Mouse (Mus musculus) embryonic facial prominence, embryonic 11.5 days (tissue): ENCODE data around the gene Col2a1. TPM values are rescaled to one million over a fixed set of nuclear protein-coding genes. Genes with fewer than 3 reads are reported as not detected.

Experiments used
- ATAC-seq: fragments of 200-750 bp; cut with Nextera tagmentation; replicated peaks from 2 replicates; pipeline ENCODE4 v1.8.0; 2017; ENCODE audit warnings: low read depth; ENCODE audit not compliant: insufficient number of reproducible peaks, low FRiP score, low TSS enrichment
- DNase-seq: peaks from one replicate; pipeline ENCODE4 v3.0.0-alpha.2; 2015; ENCODE audit warnings: low spot score
- H3K27ac ChIP-seq: fragments of 300-500 bp; sonication (generic); replicated peaks from 2 replicates; pipeline ENCODE4 v1.5.1; 2014; ENCODE audit warnings: mild to moderate bottlenecking, low read depth, low read length, control low read depth
- H3K27me3 ChIP-seq: fragments of 300-500 bp; sonication (generic); 2 replicates; pipeline ENCODE4 v1.6.1; 2014; ENCODE audit warnings: mild to moderate bottlenecking, low read length, moderate library complexity, mixed read lengths; ENCODE audit not compliant: control insufficient read depth, insufficient read depth
- H3K36me3 ChIP-seq: fragments of 300-500 bp; sonication (generic); replicated peaks from 2 replicates; pipeline ENCODE4 v1.6.1; 2014; ENCODE audit warnings: low read depth, mild to moderate bottlenecking, low read length, moderate library complexity, mixed read lengths; ENCODE audit not compliant: control insufficient read depth, insufficient read depth
- H3K4me1 ChIP-seq: fragments of 300-500 bp; sonication (generic); 2 replicates; pipeline ENCODE4 v1.6.1; 2014; ENCODE audit warnings: low read length, mixed read lengths; ENCODE audit not compliant: control insufficient read depth, insufficient read depth
- H3K4me2 ChIP-seq: fragments of 300-500 bp; sonication (generic); 2 replicates; pipeline ENCODE4 v1.6.1; 2014; ENCODE audit warnings: low read depth, mild to moderate bottlenecking, control low read depth, low read length, moderate library complexity
- H3K4me3 ChIP-seq: fragments of 300-500 bp; sonication (generic); 2 replicates; pipeline ENCODE4 v1.5.1; 2014; ENCODE audit warnings: low read depth, low read length, control low read depth
- H3K9ac ChIP-seq: fragments of 300-500 bp; sonication (generic); replicated peaks from 2 replicates; pipeline ENCODE4 v1.6.1; 2014; ENCODE audit warnings: mild to moderate bottlenecking, control low read depth, low read length
- H3K9me3 ChIP-seq: fragments of 300-500 bp; sonication (generic); replicated peaks from 2 replicates; pipeline ENCODE4 v1.6.1; 2016; ENCODE audit warnings: mild to moderate bottlenecking, low read length, inconsistent platforms, mixed read lengths; ENCODE audit not compliant: control insufficient read depth
- WGBS: fragments of 180-500 bp; shearing (Covaris S2); extraction: QIAGEN DNeasy Blood & Tissue Kit; methylation state at CpG from one replicate; pipeline ENCODE4 v1.1.7; 2014; 5-methylcytosine and 5-hydroxymethylcytosine counted together
- polyA plus RNA-seq: library from polyadenylated mRNA; unstranded; fragments of >200 nt; fragmentation: Nextera tagmentation; extraction: Ambion mirVana; gene quantifications from 2 replicates; pipeline ENCODE4 v1.2.1, GENCODE M21; 2014

Gene Col2a1
- polyA plus RNA-seq, 1 experiment from 2014 or later = 161 TPM

GRCm38 (mm10) chr15:98019047-98019446 lies 14.6 kb upstream of the Col2a1 start:
- no peak overlapping the region for H3K27ac ChIP-seq
- no peak for ATAC-seq
- 77% methylated on average over 3 of the region's 3 CpGs for WGBS
- DNase-seq = no peak
- no peak overlapping the region for H3K4me3 ChIP-seq
- no peak overlapping the region for H3K9ac ChIP-seq
- no peaks in the 10 kb centered on the region for H3K27me3 ChIP-seq
- H3K4me2 ChIP-seq = no peak overlapping the region
- no peaks in the 10 kb centered on the region for H3K4me1 ChIP-seq
- H3K36me3 ChIP-seq = no peaks in the 10 kb centered on the region
- H3K9me3 ChIP-seq = no peaks in the 10 kb centered on the region

GRCm38 (mm10) chr15:98017925-98018324 lies 13.4 kb upstream of the Col2a1 start:
- H3K27ac ChIP-seq = no peak overlapping the region
- no peak overlapping the region for H3K4me3 ChIP-seq
- H3K4me2 ChIP-seq = no peak overlapping the region
- 79% methylated on average over 4 of the region's 4 CpGs for WGBS
- H3K36me3 ChIP-seq = no peaks in the 10 kb centered on the region
- H3K9me3 ChIP-seq = no peaks in the 10 kb centered on the region
- H3K27me3 ChIP-seq = no peaks in the 10 kb centered on the region
- no peak overlapping the region for H3K9ac ChIP-seq
- ATAC-seq (no peak), DNase-seq (no peak)
- H3K4me1 ChIP-seq = no peaks in the 10 kb centered on the region

- DNase-seq (no peak), ATAC-seq (no peak)
These were observed 8.3 kb upstream of the Col2a1 start for GRCm38 (mm10) chr15:98012810-98013209.

GRCm38 (mm10) chr15:98005181-98005580 lies 686 bp upstream of the Col2a1 start:
- ATAC-seq (no peak), DNase-seq (no peak)
- Histone ChIP-seq H3K4me1 (peaks cover 4% of the 10 kb centered on the region), H3K9ac (peak overlapping the region; percentile 74), H3K9me3 (no peaks in the 10 kb centered on the region), H3K4me2 (peak overlapping the region; percentile 75), H3K4me3 (peak overlapping the region; percentile 54), H3K27ac (peak overlapping the region; percentile 44; the same call in 1 of the 2 replicates), H3K27me3 (no peaks in the 10 kb centered on the region; the same call in 1 of the 2 replicates), H3K36me3 (no peaks in the 10 kb centered on the region)
- 4% methylated on average over 11 of the region's 11 CpGs for WGBS

More at GRCm38 (mm10) chr15:98012810-98013209, 8.3 kb upstream of the Col2a1 start:
- no peaks in the 10 kb centered on the region for H3K4me1 ChIP-seq
- no peaks in the 10 kb centered on the region for H3K27me3 ChIP-seq
- H3K4me2 ChIP-seq = no peak overlapping the region
- no peaks in the 10 kb centered on the region for H3K36me3 ChIP-seq
- no peak overlapping the region for H3K9ac ChIP-seq
- H3K4me3 ChIP-seq = no peak overlapping the region
- H3K27ac ChIP-seq = no peak overlapping the region
- WGBS = 67% methylated on average over 6 of the region's 6 CpGs
- H3K9me3 ChIP-seq = no peaks in the 10 kb centered on the region

- under 1% methylated on average over 15 of the region's 19 CpGs for WGBS
- H3K27me3 ChIP-seq = no peaks in the 10 kb centered on the region; the same call in 1 of the 2 replicates
- no peaks in the 10 kb centered on the region for H3K9me3 ChIP-seq
- peaks cover 5% of the 10 kb centered on the region for H3K4me1 ChIP-seq
- H3K27ac ChIP-seq = peak overlapping the region; percentile 81; the same call in 1 of the 2 replicates
- DNase-seq (no peak), ATAC-seq (no peak; the same call in none of the 2 replicates)
- peak overlapping the region; percentile 74 for H3K9ac ChIP-seq
- peak overlapping the region; percentile 54 for H3K4me3 ChIP-seq
- H3K36me3 ChIP-seq = no peaks in the 10 kb centered on the region
- peak overlapping the region; percentile 75 for H3K4me2 ChIP-seq
These were observed 255 bp upstream of the Col2a1 start for GRCm38 (mm10) chr15:98004740-98005159.

GRCm38 (mm10) chr15:98002991-98003821 lies 1.3 kb downstream of the Col2a1 start:
- H3K4me3 ChIP-seq = peak overlapping the region; percentile 54
- H3K4me2 ChIP-seq = peak overlapping the region; percentile 75
- H3K36me3 ChIP-seq = no peaks in the 10 kb centered on the region
- under 1% methylated on average over 42 of the region's 42 CpGs for WGBS
- no peaks in the 10 kb centered on the region for H3K9me3 ChIP-seq
- DNase-seq (peak; percentile 82), ATAC-seq (0 out of 2 replicates have a peak, but pooled peaks have one; percentile 3)
- no peaks in the 10 kb centered on the region; the same call in 1 of the 2 replicates for H3K27me3 ChIP-seq
- peak overlapping the region; percentile 74 for H3K9ac ChIP-seq
- H3K4me1 ChIP-seq = peaks cover 8% of the 10 kb centered on the region
- H3K27ac ChIP-seq = peak overlapping the region; percentile 81

- WGBS = under 1% methylated on average over 41 of the region's 42 CpGs
- DNase-seq (peak; percentile 86), ATAC-seq (peak; percentile 35)
- no peaks in the 10 kb centered on the region for H3K9me3 ChIP-seq
- H3K36me3 ChIP-seq = peaks cover 5% of the 10 kb centered on the region
- H3K27ac ChIP-seq = peak overlapping the region; percentile 81
- H3K4me3 ChIP-seq = peak overlapping the region; percentile 54
- peak overlapping the region; percentile 74 for H3K9ac ChIP-seq
- peak overlapping the region; percentile 75 for H3K4me2 ChIP-seq
- H3K27me3 ChIP-seq = no peaks in the 10 kb centered on the region; the same call in 1 of the 2 replicates
- peaks cover 8% of the 10 kb centered on the region for H3K4me1 ChIP-seq
These were observed 2.1 kb downstream of the Col2a1 start for GRCm38 (mm10) chr15:98002113-98002990.
